Mouse (Mus musculus) forebrain, embryonic 14.5 days (tissue): ENCODE data around the gene Hbp1. TPM values are rescaled to one million over a fixed set of nuclear protein-coding genes. Genes with fewer than 3 reads are reported as not detected.

Source experiments
- ATAC-seq: fragments of 200-750 bp; cut with Nextera tagmentation; 2 replicates; pipeline ENCODE4 v1.8.0; 2017; ENCODE audit warnings: mild to moderate bottlenecking, moderate library complexity
- DNase-seq: peaks from one replicate; pipeline ENCODE4 v3.0.0-alpha.2; 2015; ENCODE audit warnings: low spot score
- H3K27ac ChIP-seq: fragments of 300-500 bp; sonication (generic); 2 replicates; pipeline ENCODE4 v1.5.1; 2014; ENCODE audit warnings: low read depth, mild to moderate bottlenecking, control low read depth, low read length, moderate library complexity
- H3K27me3 ChIP-seq: fragments of 300-500 bp; sonication (generic); replicated peaks from 2 replicates; pipeline ENCODE4 v1.6.1; 2014; ENCODE audit warnings: low read length, control low read depth, mixed read lengths; ENCODE audit not compliant: control insufficient read depth, insufficient read depth
- H3K36me3 ChIP-seq: fragments of 300-500 bp; sonication (generic); 2 replicates; pipeline ENCODE4 v1.6.1; 2014; ENCODE audit warnings: low read length, control low read depth; ENCODE audit not compliant: control insufficient read depth, insufficient read depth
- H3K4me1 ChIP-seq: fragments of 300-500 bp; sonication (generic); 2 replicates; pipeline ENCODE4 v1.6.1; 2014; ENCODE audit warnings: antibody characterized with exemption, low read length, control low read depth; ENCODE audit not compliant: control insufficient read depth, insufficient read depth
- H3K4me2 ChIP-seq: fragments of 300-500 bp; sonication (generic); 2 replicates; pipeline ENCODE4 v1.6.1; 2014; ENCODE audit warnings: mild to moderate bottlenecking, control low read depth, low read length
- H3K4me3 ChIP-seq: fragments of 300-500 bp; sonication (generic); 2 replicates; pipeline ENCODE4 v1.5.1; 2014; ENCODE audit warnings: low read depth, low read length, control low read depth
- H3K9ac ChIP-seq: fragments of 300-500 bp; sonication (generic); 2 replicates; pipeline ENCODE4 v1.6.1; 2014; ENCODE audit warnings: mild to moderate bottlenecking, low read length, control low read depth, moderate library complexity
- H3K9me3 ChIP-seq: fragments of 300-500 bp; sonication (generic); replicated peaks from 2 replicates; pipeline ENCODE4 v1.6.1; 2016; ENCODE audit warnings: low read length, control low read depth, mixed read lengths; ENCODE audit not compliant: control insufficient read depth
- WGBS: fragments of 180-500 bp; shearing (Covaris S2); extraction: QIAGEN DNeasy Blood & Tissue Kit; methylation state at CpG from one replicate; pipeline ENCODE4 v1.1.7; 2014; 5-methylcytosine and 5-hydroxymethylcytosine counted together
- polyA plus RNA-seq: library from polyadenylated mRNA; unstranded; fragments of >200 nt; fragmentation: Nextera tagmentation; extraction: Ambion mirVana; gene quantifications from 2 replicates; pipeline ENCODE4 v1.2.1, GENCODE M21; 2014

The Hbp1 gene
- polyA plus RNA-seq, 1 experiment from 2014 or later, result 112 TPM

DNA sequence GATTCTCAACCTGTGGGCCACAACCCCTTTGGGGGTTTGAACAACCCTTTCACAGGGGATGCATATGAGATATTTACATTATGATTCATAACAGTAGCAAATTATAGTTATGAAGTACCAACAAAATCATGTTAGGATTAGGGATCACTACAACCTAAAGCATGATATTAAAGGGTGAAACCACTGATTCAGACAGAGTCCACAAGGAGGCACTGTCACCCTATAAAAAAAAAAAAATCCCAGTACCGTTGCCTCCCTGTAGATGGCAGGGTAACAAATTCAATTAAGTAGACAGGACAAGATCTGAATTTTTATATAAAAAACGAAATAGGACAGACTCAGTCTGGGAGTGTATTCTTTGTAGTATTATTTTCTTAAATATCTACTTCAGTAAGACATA is 17.2 kb upstream of the Hbp1 start:
- peaks cover 30% of the 10 kb centered on the region; the same call in 1 of the 2 replicates for H3K36me3 ChIP-seq

DNA sequence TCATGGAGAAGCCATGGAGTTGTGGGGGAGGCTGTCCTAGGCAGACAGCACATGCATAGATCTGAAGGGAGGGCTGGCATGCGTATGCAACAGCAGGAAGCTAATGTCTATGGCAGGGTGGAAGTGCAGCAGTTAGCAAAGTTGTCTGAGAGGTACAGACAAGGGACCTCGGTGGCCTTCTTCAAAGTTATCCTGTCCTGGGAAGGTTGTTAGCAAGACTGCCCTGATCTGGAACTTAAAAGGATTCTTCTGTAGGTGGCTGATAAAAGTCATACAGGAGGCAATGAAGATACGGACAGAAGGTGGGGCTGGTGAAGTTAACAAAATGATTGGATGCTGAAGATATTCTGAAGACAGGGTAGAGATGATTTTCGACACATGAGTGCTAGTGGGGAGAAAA is 16.1 kb upstream of the Hbp1 start:
- no peak for DNase-seq
- 82% methylated on average over 4 of the region's 4 CpGs for WGBS
- Histone ChIP-seq H3K9me3 (no peaks in the 10 kb centered on the region), H3K27ac (no peak overlapping the region), H3K9ac (no peak overlapping the region), H3K36me3 (peaks cover 31% of the 10 kb centered on the region; the same call in 1 of the 2 replicates), H3K27me3 (no peaks in the 10 kb centered on the region), H3K4me2 (no peak overlapping the region), H3K4me1 (no peaks in the 10 kb centered on the region), H3K4me3 (no peak overlapping the region)
- no peak for ATAC-seq

More for the DNA sequence above, 17.2 kb upstream of the Hbp1 start:
- Histone ChIP-seq H3K4me2 (no peak overlapping the region), H3K9ac (no peak overlapping the region), H3K4me1 (no peaks in the 10 kb centered on the region), H3K9me3 (no peaks in the 10 kb centered on the region), H3K27ac (no peak overlapping the region), H3K27me3 (no peaks in the 10 kb centered on the region), H3K4me3 (no peak overlapping the region)
- DNase-seq (peak; percentile 83), ATAC-seq (peak; percentile 74)
- WGBS, result 8% methylated on average over 2 of the region's 2 CpGs

DNA sequence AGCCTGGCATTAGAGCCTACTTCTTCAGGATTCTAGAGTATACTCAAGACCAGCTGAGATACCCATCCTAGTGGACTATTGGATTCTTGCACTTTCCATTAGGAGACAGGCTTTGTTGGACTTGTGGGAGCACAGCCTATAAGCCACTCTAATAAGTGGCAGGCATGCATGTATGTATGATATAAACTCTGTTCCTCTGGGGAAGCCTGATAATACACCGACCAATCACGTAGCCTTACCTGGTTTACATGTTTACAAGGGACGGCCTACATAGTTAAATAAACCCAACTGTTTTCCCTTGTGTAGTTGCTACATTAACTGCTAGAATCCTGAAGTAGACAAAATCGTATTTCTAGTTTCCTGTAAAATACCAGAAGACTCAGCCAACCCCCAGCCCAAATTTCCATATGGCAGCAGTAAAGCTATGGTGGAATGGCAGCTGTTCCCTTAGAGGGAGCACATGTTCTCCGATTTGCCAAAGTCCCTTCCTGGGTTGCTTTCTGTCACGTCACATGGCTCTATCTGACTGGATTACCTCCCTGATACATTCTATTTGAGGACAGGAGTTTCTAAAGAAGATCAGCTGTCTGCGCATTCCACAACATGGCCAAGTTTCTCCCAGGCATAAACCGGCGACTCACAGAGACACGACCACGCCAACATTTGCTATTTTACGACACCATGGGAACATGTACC is 15.3 kb upstream of the Hbp1 start:
- peak; percentile 47; the same call in 1 of the 2 replicates for ATAC-seq
- peak; percentile 58 for DNase-seq

DNA sequence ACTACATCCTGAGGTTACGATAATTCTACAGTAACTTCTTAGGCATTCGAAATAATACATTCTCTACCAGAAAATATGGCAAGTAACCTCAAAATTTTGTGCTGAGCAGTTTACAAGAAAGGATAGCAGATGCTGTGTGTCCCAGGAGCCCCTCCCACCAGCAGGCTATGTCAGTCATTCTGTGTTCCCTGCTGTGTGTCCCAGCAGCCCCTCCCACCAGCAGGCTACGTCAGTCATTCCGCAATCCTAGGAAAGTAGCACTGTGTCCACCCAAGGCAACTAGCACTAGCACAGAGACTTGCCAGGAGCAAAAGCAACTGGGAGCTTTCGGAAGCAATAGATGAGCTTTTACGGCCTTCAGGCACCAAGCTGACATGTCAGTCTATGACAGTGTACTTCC is 13.7 kb upstream of the Hbp1 start:
- Histone ChIP-seq H3K9ac (no peak overlapping the region), H3K4me3 (no peak overlapping the region), H3K9me3 (no peaks in the 10 kb centered on the region), H3K4me2 (no peak overlapping the region), H3K27me3 (no peaks in the 10 kb centered on the region), H3K27ac (no peak overlapping the region), H3K36me3 (peaks cover 35% of the 10 kb centered on the region; the same call in 1 of the 2 replicates), H3K4me1 (no peaks in the 10 kb centered on the region)
- ATAC-seq (peak; percentile 64; the same call in 1 of the 2 replicates), DNase-seq (peak; percentile 29)
- WGBS, result 75% methylated on average over 6 of the region's 6 CpGs

More for the DNA sequence above, 15.3 kb upstream of the Hbp1 start:
- Histone ChIP-seq H3K9ac (no peak overlapping the region), H3K4me2 (no peak overlapping the region), H3K4me3 (no peak overlapping the region), H3K27me3 (no peaks in the 10 kb centered on the region), H3K4me1 (no peaks in the 10 kb centered on the region), H3K27ac (peak overlapping the region; percentile 21; the same call in 1 of the 2 replicates), H3K9me3 (no peaks in the 10 kb centered on the region), H3K36me3 (peaks cover 29% of the 10 kb centered on the region; the same call in 1 of the 2 replicates)
- 87% methylated on average over 12 of the region's 12 CpGs for WGBS

DNA sequence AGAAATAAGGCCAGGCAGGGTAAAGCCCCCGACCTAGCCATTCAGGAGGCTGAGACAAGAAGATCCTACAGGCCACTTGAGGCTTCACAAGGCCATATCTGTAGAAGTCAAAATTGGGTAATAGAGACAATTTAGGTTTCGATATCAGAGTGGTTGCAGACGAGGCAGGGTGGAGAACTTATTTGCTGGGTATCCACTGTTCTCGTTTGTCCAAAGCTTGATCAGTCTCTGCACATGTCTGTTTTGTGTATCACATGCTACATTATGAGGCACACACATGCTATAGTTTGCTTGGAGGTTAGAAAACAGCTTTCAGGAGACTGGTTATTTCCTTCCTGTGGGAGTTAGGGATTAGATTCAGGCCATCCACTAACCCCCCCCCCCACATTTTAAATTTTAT is 5.5 kb upstream of the Hbp1 start:
- no peak for DNase-seq
- no peaks in the 10 kb centered on the region for H3K27me3 ChIP-seq
- no peak overlapping the region for H3K27ac ChIP-seq
- ATAC-seq, result no peak
- no peaks in the 10 kb centered on the region for H3K4me1 ChIP-seq
- peaks cover 15% of the 10 kb centered on the region; the same call in 1 of the 2 replicates for H3K36me3 ChIP-seq
- no peak overlapping the region for H3K4me3 ChIP-seq
- 77% methylated on average over 4 of the region's 4 CpGs for WGBS
- no peaks in the 10 kb centered on the region for H3K9me3 ChIP-seq
- no peak overlapping the region for H3K9ac ChIP-seq
- no peak overlapping the region for H3K4me2 ChIP-seq

DNA sequence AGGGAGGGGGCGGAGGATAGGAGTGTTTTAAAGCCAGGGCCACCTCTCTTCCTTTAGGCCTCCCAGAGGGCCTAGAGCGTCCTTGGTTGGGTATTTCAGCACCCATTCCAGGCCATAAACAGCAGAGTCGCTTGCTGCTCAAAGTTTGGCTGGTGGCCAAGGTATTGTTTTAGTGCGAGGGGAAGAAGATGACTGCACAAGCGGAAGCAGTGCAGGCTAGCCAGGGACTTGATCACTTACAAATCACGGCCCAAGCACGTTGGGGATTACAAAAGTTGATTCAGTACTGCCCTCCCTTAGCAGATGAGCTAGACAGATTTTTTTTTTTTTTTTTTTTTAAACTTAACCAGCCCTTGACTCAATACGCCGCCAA is 310 bp upstream of the Hbp1 start:
- WGBS, result 5% methylated on average over 9 of the region's 9 CpGs
- Histone ChIP-seq H3K27ac (peak overlapping the region; percentile 78), H3K9me3 (no peaks in the 10 kb centered on the region), H3K27me3 (no peaks in the 10 kb centered on the region), H3K4me3 (peak overlapping the region; percentile 39), H3K9ac (peak overlapping the region; percentile 54), H3K36me3 (no peaks in the 10 kb centered on the region), H3K4me2 (peak overlapping the region; percentile 68), H3K4me1 (peaks cover 3% of the 10 kb centered on the region; the same call in 1 of the 2 replicates)
- ATAC-seq (no peak), DNase-seq (no peak)

DNA sequence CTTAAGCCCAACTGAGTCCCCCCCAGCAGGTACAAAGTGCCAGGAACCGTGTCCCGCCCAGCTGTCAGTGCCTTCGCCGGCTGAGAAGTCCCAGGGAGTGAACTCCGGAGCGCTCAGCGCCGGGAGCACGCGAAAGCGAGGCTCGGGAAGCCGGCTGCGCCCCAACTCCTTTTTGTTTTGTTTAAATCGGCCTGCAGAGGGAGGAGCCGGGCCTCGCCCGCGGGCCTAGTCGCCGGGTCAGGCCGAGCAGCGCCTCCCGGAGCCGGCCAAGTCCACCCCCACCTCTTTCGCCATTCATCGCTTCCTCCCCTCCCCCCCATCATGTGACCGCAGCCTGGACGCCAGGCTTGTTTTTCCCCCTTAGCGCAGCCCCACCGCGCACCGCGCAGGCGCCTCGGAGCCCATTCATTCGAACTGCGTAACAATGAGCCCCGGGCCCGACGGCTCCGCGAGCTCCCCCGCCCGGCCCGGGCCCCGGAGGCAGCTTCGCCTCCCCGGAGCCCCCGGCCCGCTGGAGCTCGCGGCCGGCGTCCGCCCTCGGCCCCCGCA is 1.1 kb downstream of the Hbp1 start:
- 1% methylated on average over 45 of the region's 58 CpGs for WGBS
- Histone ChIP-seq H3K4me2 (peak overlapping the region; percentile 65), H3K27ac (peak overlapping the region; percentile 99), H3K9me3 (no peaks in the 10 kb centered on the region), H3K27me3 (no peaks in the 10 kb centered on the region), H3K4me1 (peaks cover 3% of the 10 kb centered on the region; the same call in 1 of the 2 replicates), H3K4me3 (peak overlapping the region; percentile 87), H3K36me3 (no peaks in the 10 kb centered on the region), H3K9ac (peak overlapping the region; percentile 92)
- DNase-seq (peak; percentile 96), ATAC-seq (peak; percentile 84)

DNA sequence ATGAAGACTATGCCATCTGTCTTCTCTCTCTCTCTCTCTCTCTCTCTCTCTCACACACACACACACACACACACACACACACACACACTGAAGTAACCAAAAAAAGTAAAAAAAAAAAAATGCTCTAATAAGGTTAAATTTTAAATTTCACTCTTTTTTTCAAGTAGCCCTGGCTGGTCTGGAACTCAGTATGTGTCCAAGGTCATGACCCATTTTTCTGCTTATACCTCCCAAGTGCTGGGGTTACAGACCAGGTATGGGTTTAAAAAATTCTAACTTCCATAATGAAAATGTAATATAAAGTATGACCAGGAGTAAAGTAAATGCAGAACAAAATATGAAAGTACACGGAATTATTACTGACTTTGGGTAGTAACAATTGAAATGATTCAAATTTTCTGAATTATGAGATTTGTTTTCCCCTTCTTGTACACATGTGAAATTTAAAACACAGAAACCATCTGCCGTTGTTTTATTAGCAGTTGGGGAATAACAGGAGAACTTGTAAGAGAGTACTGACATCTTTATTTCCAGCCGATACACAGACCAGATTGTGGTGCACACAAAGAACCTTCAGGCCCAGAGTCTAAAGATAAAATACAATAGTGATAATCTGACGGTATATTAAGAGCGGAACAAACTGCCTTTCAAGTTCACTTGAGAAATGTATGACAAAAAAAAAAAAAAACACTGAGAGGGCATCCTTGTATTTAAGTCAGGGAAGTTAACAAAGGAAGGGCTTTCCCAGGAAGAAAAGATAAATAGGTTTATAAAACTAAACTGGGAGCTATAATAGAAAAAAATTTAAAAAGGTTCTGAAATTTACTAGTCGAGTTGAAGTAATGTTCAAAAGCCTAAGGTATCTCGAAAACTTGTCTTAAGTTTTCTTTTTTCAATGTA is 2.0 kb downstream of the Hbp1 start:
- Histone ChIP-seq H3K4me2 (peak overlapping the region; percentile 65), H3K27ac (peak overlapping the region; percentile 99), H3K4me3 (peak overlapping the region; percentile 87), H3K9me3 (no peaks in the 10 kb centered on the region), H3K4me1 (peaks cover 3% of the 10 kb centered on the region; the same call in 1 of the 2 replicates), H3K9ac (peak overlapping the region; percentile 92), H3K36me3 (peaks cover 6% of the 10 kb centered on the region), H3K27me3 (no peaks in the 10 kb centered on the region)
- DNase-seq (peak; percentile 12), ATAC-seq (no peak)
- 17% methylated on average over 7 of the region's 7 CpGs for WGBS
